Mouse (Mus musculus) limb, embryonic 10.5 days (tissue): ENCODE measurements around the gene Syndig1l. TPM values are rescaled to one million over a fixed set of nuclear protein-coding genes. Genes with fewer than 3 reads are reported as not detected.

Experiments used
- DNase-seq: peaks from one replicate; pipeline ENCODE4 v3.0.0-alpha.2; 2017; ENCODE audit warnings: low spot score
- H3K27ac ChIP-seq: fragments of 300-500 bp; sonication (generic); 2 replicates; pipeline ENCODE4 v1.5.1; 2016; ENCODE audit warnings: mild to moderate bottlenecking
- H3K27me3 ChIP-seq: fragments of 300-500 bp; sonication (generic); 2 replicates; pipeline ENCODE4 v1.6.1; 2016; ENCODE audit warnings: low read depth, mild to moderate bottlenecking; ENCODE audit not compliant: poor library complexity, severe bottlenecking
- H3K36me3 ChIP-seq: fragments of 300-500 bp; sonication (generic); 2 replicates; pipeline ENCODE4 v1.6.1; 2016; ENCODE audit warnings: mild to moderate bottlenecking, moderate library complexity
- H3K4me1 ChIP-seq: fragments of 300-500 bp; sonication (generic); 2 replicates; pipeline ENCODE4 v1.6.1; 2016
- H3K4me3 ChIP-seq: fragments of 300-500 bp; sonication (generic); 2 replicates; pipeline ENCODE4 v1.5.1; 2016; ENCODE audit warnings: mild to moderate bottlenecking, moderate library complexity
- H3K9me3 ChIP-seq: fragments of 300-500 bp; sonication (generic); replicated peaks from 2 replicates; pipeline ENCODE4 v1.6.1; 2016; ENCODE audit warnings: mild to moderate bottlenecking
- WGBS: fragments of 180-500 bp; shearing (Covaris S2); methylation state at CpG from one replicate; pipeline ENCODE4 v1.1.7; 2016; 5-methylcytosine and 5-hydroxymethylcytosine counted together
- polyA plus RNA-seq: library from polyadenylated mRNA; unstranded; fragments of >200 nt; fragmentation: Nextera tagmentation; extraction: Ambion mirVana; gene quantifications from 2 replicates; pipeline ENCODE4 v1.2.1, GENCODE M21; 2016

Gene Syndig1l
- polyA plus RNA-seq, 1 experiment from 2014 or later: not detected

GRCm38 (mm10) chr12:84650234-84650633, 48.4 kb downstream of the Syndig1l start:
- H3K4me1 ChIP-seq: no peaks in the 10 kb centered on the region
- no peak overlapping the region for H3K27ac ChIP-seq
- no peaks in the 10 kb centered on the region for H3K9me3 ChIP-seq
- 87% methylated on average over 13 of the region's 13 CpGs for WGBS
- H3K27me3 ChIP-seq: peaks cover under 1% of the 10 kb centered on the region; the same call in 1 of the 2 replicates
- no peaks in the 10 kb centered on the region for H3K36me3 ChIP-seq
- no peak for DNase-seq
- no peak overlapping the region for H3K4me3 ChIP-seq

- no peak within 1 kb of the TSS for H3K27ac ChIP-seq
- WGBS: 6% methylated on average over 9 of the region's 9 CpGs
- H3K4me3 ChIP-seq: no peak within 1 kb of the TSS
- H3K36me3 ChIP-seq: no peaks in the 10 kb centered on the region
- H3K9me3 ChIP-seq: no peaks in the 10 kb centered on the region
- peaks cover 59% of the 10 kb centered on the region for H3K27me3 ChIP-seq
- peaks cover 18% of the 10 kb centered on the region for H3K4me1 ChIP-seq
- DNase-seq: no peak
Measured at GRCm38 (mm10) chr12:84640654-84641053, 58.0 kb downstream of the Syndig1l start, which contains the start of gene Vrtn. TSS of gene Vrtn (plus strand) at chr12:84641019.

DNA sequence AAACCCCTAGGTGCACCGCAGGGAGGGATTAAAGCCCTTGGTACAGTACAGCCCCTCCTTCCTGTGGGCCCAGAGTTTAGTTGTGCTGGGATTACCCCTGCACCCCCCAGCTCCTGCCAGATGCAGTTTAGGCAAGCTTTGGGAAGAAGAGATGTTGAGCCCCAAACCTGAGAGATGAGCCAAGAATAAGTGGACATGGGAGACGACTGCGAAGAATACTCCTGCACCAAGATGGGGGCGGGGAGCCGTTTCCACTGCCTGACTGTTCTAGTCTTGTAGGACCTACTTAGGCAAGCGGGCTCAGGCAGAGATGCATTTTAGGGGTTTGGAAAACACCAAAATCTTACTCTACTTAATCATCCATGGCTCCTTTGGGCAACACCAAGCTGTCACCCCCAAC, 58.4 kb downstream of the Syndig1l start:
- no peak overlapping the region for H3K4me3 ChIP-seq
- no peak for DNase-seq
- peaks cover 18% of the 10 kb centered on the region for H3K4me1 ChIP-seq
- WGBS: 8% methylated on average over 6 of the region's 6 CpGs
- H3K9me3 ChIP-seq: no peaks in the 10 kb centered on the region
- no peak overlapping the region for H3K27ac ChIP-seq
- peaks cover 58% of the 10 kb centered on the region for H3K27me3 ChIP-seq
- H3K36me3 ChIP-seq: no peaks in the 10 kb centered on the region

DNA sequence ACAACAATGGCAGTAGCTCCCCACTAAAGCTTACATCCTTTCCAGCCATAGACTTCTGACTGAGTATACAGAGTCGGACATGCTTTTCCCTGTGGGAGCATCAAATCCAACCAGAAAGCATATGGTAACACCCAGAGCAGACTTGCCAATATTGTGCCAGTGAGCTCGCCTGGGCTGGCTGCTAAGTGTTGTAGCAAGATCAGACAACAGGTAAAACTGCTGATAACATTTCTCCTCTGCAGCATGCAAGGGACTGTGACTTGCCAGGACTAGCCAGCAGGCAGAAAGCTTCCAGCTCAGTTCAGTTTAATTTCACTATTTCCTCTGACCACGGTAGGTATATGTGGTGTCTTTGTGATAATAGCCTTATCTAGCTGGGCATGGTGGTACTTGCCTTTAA, 66.8 kb downstream of the Syndig1l start:
- H3K27ac ChIP-seq: no peak overlapping the region
- no peak for DNase-seq
- H3K4me1 ChIP-seq: no peaks in the 10 kb centered on the region
- H3K27me3 ChIP-seq: peaks cover 2% of the 10 kb centered on the region; the same call in 1 of the 2 replicates
- no peak overlapping the region for H3K4me3 ChIP-seq
- H3K9me3 ChIP-seq: no peaks in the 10 kb centered on the region
- H3K36me3 ChIP-seq: no peaks in the 10 kb centered on the region
- WGBS: 75% methylated on average over 3 of the region's 3 CpGs

Other genes starting within 250 kb of the Syndig1l start
- 13.2 and 20.6 TPM in 2 replicates for gene Aldh6a1, start 247.8 kb downstream of the Syndig1l start, polyA plus RNA-seq
- gene Lin52, start 247.4 kb downstream of the Syndig1l start, polyA plus RNA-seq: 25.8 and 29.2 TPM in 2 replicates
- gene Vsx2, start 129.1 kb downstream of the Syndig1l start, polyA plus RNA-seq: 0.33 TPM in 1 of 2 replicates, not detected in the other
- 12.3 and 13.5 TPM in 2 replicates for gene Abcd4, start 81.4 kb downstream of the Syndig1l start, polyA plus RNA-seq
- gene Vrtn, start 57.8 kb downstream of the Syndig1l start, polyA plus RNA-seq: not detected in 2 replicates
- gene Npc2, start 74.3 kb upstream of the Syndig1l start, polyA plus RNA-seq: 55.9 and 62.5 TPM in 2 replicates
- 118 and 137 TPM in 2 replicates for gene Isca2, start 74.4 kb upstream of the Syndig1l start, polyA plus RNA-seq
- 0.03 TPM in 1 of 2 replicates, not detected in the other for gene Ltbp2, start 177.7 kb upstream of the Syndig1l start, polyA plus RNA-seq